Mouse (Mus musculus): ENCODE results near the gene Srsf2. TPM values are rescaled to one million over a fixed set of nuclear protein-coding genes. Genes with fewer than 3 reads are reported as not detected.
A peak's percentile ranks its signal among the peaks of the same experiment; 100 is the strongest.

Gene Srsf2
- polyA plus RNA-seq, 1 experiment from 2014 or later: 1,163 TPM

DNA sequence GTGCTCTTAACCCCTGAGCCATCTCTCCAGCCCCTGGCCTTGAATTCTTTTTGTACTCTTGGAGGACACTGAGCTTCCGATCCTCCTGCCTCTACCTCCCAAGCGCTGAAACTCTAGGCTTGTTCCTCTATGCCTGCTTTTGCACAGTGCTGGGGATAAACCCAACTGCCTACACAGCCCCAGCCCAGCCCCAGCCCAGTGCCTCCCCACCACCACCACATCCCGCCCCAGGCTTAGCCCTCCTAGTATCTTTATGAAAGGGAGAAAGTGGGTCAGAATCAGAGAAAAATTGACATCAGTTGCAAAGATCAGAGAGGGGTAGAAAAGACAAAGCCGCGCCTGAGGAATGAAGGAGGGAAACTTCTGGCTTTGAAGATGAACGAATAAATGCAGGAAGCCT lies 31.2 kb upstream of the Srsf2 start:
- no peak overlapping the region for H3K4me3 ChIP-seq (ENCODE audit: low read depth, low read length)
- no peak overlapping the region for H3K4me2 ChIP-seq (ENCODE audit: low read depth, low read length)
- H3K27me3 ChIP-seq (ENCODE audit: control insufficient read depth, insufficient read depth, low read length): no peaks in the 10 kb centered on the region
- no peaks in the 10 kb centered on the region for H3K9me3 ChIP-seq (replicated peaks; ENCODE audit: control insufficient read depth, low read length)
- H3K36me3 ChIP-seq (replicated peaks; ENCODE audit: control insufficient read depth, insufficient read depth, low read depth, low read length): no peaks in the 10 kb centered on the region
- no peak for ATAC-seq (replicated peaks; ENCODE audit: insufficient number of reproducible peaks, low FRiP score, low TSS enrichment, low read depth)
- WGBS: 86% methylated on average over 6 of the region's 6 CpGs
- no peak overlapping the region for H3K27ac ChIP-seq (replicated peaks; ENCODE audit: low read depth, low read length)
- H3K9ac ChIP-seq (replicated peaks; ENCODE audit: low read length): no peak overlapping the region
- no peaks in the 10 kb centered on the region for H3K4me1 ChIP-seq (ENCODE audit: control insufficient read depth, insufficient read depth, low read length)
- no peak for DNase-seq (ENCODE audit: low spot score)

DNA sequence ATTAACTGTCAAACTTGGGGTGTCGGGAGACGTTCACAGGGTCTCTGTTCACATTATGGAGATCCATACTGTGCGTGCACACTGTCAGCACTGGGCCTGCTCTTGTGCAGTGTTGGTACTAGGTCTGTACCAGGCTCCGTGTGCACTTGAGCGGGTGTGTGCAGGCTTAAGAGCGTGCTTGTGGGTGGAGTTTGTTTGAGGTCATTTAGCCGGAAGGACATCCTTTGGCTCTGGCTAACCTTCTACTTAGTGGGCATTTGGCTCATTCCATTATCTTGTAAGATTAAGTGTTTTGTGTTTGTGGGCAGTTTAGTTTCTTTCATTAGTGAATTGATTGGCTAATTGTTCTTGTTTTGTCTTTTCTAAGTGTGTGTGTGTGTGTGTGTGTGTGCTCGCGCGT lies 29.6 kb upstream of the Srsf2 start:
- Histone ChIP-seq H3K27ac (replicated peaks; ENCODE audit: low read depth, low read length) (no peak overlapping the region), H3K9me3 (replicated peaks; ENCODE audit: control insufficient read depth, low read length) (no peaks in the 10 kb centered on the region), H3K9ac (replicated peaks; ENCODE audit: low read length) (no peak overlapping the region), H3K4me1 (ENCODE audit: control insufficient read depth, insufficient read depth, low read length) (no peaks in the 10 kb centered on the region), H3K4me3 (ENCODE audit: low read depth, low read length) (no peak overlapping the region), H3K36me3 (replicated peaks; ENCODE audit: control insufficient read depth, insufficient read depth, low read depth, low read length) (no peaks in the 10 kb centered on the region), H3K27me3 (ENCODE audit: control insufficient read depth, insufficient read depth, low read length) (no peaks in the 10 kb centered on the region), H3K4me2 (ENCODE audit: low read depth, low read length) (no peak overlapping the region)
- ATAC-seq (replicated peaks; ENCODE audit: insufficient number of reproducible peaks, low FRiP score, low TSS enrichment, low read depth) (no peak), DNase-seq (ENCODE audit: low spot score) (no peak)
- 85% methylated on average over 10 of the region's 10 CpGs for WGBS

DNA sequence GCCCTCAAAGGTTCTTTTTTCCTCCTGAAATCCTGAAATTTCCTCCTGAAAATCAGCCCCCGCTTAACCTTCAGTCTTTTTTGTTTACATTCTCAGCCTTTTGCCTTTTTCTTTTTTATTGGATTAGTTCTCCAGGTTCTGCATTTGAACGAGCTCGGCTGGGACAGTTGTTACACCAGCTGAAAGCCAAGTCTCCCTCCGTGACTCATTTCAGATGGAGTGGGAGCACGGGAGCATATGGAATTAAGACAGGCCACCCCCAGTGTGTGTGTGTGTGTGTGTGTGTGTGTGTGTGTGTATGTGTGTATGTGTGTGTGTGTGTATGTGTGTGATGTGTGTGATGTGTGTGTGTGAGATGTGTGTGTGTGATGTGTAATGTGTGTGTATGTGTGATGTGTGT lies 28.5 kb upstream of the Srsf2 start:
- Histone ChIP-seq H3K9me3 (replicated peaks; ENCODE audit: control insufficient read depth, low read length) (no peaks in the 10 kb centered on the region), H3K4me3 (ENCODE audit: low read depth, low read length) (no peak overlapping the region), H3K27me3 (ENCODE audit: control insufficient read depth, insufficient read depth, low read length) (no peaks in the 10 kb centered on the region), H3K9ac (replicated peaks; ENCODE audit: low read length) (no peak overlapping the region), H3K4me2 (ENCODE audit: low read depth, low read length) (no peak overlapping the region), H3K36me3 (replicated peaks; ENCODE audit: control insufficient read depth, insufficient read depth, low read depth, low read length) (no peaks in the 10 kb centered on the region), H3K4me1 (ENCODE audit: control insufficient read depth, insufficient read depth, low read length) (no peaks in the 10 kb centered on the region), H3K27ac (replicated peaks; ENCODE audit: low read depth, low read length) (no peak overlapping the region)
- ATAC-seq (replicated peaks; ENCODE audit: insufficient number of reproducible peaks, low FRiP score, low TSS enrichment, low read depth): no peak
- DNase-seq (ENCODE audit: low spot score): no peak
- WGBS: 66% methylated on average over 5 of the region's 5 CpGs

DNA sequence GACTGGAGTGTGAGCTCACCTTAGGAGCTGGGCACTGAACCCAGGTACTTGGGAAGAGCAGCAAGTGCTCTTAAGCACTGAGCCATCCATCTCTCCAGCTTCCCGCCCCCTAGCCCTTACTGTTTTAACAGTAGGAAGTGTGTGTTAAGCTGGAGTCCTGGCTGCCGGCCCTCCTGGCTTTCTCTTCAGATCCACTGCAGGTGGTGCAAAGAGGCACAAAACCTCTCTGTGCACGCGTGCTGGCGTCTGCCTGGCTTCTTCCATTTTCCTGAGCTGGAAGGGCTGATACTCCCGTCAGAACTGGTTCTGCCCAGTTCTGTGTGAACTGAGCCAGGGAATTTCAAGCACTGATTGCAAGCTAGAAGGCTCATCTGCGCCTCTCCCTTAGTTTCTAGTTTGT lies 27.9 kb upstream of the Srsf2 start:
- H3K9me3 ChIP-seq (replicated peaks; ENCODE audit: control insufficient read depth, low read length): no peaks in the 10 kb centered on the region
- no peaks in the 10 kb centered on the region for H3K4me1 ChIP-seq (ENCODE audit: control insufficient read depth, insufficient read depth, low read length)
- H3K9ac ChIP-seq (replicated peaks; ENCODE audit: low read length): no peak overlapping the region
- H3K4me2 ChIP-seq (ENCODE audit: low read depth, low read length): no peak overlapping the region
- DNase-seq (ENCODE audit: low spot score) (no peak), ATAC-seq (replicated peaks; ENCODE audit: insufficient number of reproducible peaks, low FRiP score, low TSS enrichment, low read depth) (no peak)
- H3K36me3 ChIP-seq (replicated peaks; ENCODE audit: control insufficient read depth, insufficient read depth, low read depth, low read length): no peaks in the 10 kb centered on the region
- H3K27me3 ChIP-seq (ENCODE audit: control insufficient read depth, insufficient read depth, low read length): no peaks in the 10 kb centered on the region
- no peak overlapping the region for H3K4me3 ChIP-seq (ENCODE audit: low read depth, low read length)
- no peak overlapping the region for H3K27ac ChIP-seq (replicated peaks; ENCODE audit: low read depth, low read length)
- WGBS: 66% methylated on average over 7 of the region's 7 CpGs

DNA sequence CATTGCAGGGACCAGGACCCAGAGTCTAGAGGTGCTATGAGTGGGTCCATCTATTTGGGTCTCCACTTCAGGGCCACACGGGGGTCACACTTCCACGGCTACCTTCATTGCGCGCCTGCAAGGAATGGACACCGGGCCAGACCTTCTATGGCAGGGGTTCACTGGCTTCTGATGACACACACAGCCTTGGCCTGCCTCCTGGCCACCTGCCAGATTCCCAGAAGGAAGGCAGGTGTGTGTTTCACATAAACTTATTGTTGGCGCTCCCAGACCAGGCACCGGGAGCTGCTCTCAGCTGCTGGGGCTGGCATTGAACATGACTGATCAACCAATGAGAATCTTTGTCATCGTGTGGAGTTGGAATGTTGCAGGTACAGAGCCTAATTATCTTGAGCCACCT lies 25.6 kb upstream of the Srsf2 start:
- WGBS: 95% methylated on average over 8 of the region's 8 CpGs
- ATAC-seq (replicated peaks; ENCODE audit: insufficient number of reproducible peaks, low FRiP score, low TSS enrichment, low read depth): no peak
- H3K4me2 ChIP-seq (ENCODE audit: low read depth, low read length): no peak overlapping the region
- no peak overlapping the region for H3K4me3 ChIP-seq (ENCODE audit: low read depth, low read length)
- no peak overlapping the region for H3K9ac ChIP-seq (replicated peaks; ENCODE audit: low read length)
- H3K4me1 ChIP-seq (ENCODE audit: control insufficient read depth, insufficient read depth, low read length): no peaks in the 10 kb centered on the region
- H3K27ac ChIP-seq (replicated peaks; ENCODE audit: low read depth, low read length): no peak overlapping the region
- no peaks in the 10 kb centered on the region for H3K9me3 ChIP-seq (replicated peaks; ENCODE audit: control insufficient read depth, low read length)
- H3K27me3 ChIP-seq (ENCODE audit: control insufficient read depth, insufficient read depth, low read length): no peaks in the 10 kb centered on the region
- DNase-seq (ENCODE audit: low spot score): no peak
- H3K36me3 ChIP-seq (replicated peaks; ENCODE audit: control insufficient read depth, insufficient read depth, low read depth, low read length): no peaks in the 10 kb centered on the region; the same call in 1 of the 2 replicates

DNA sequence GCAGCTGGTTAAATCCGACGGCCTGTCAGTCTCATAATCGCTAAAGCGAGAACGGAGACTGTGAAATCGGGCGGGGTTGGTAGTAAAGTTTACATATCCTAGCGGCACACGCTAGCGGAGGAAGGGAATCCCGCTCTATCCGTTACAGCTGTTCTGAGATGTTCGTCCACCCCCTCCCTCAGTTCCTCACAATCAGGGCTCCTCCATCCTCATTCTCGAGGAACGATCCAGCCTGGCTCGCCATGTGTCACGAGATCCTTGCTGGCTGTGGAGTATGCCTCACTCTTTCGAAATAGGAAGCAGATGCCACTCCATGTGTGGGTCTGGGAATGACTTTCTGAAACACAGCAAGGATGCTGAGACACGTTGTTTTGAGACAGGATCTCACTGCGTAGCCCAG lies 21.1 kb upstream of the Srsf2 start:
- Histone ChIP-seq H3K27ac (replicated peaks; ENCODE audit: low read depth, low read length) (no peak overlapping the region), H3K4me1 (ENCODE audit: control insufficient read depth, insufficient read depth, low read length) (no peaks in the 10 kb centered on the region), H3K4me2 (ENCODE audit: low read depth, low read length) (no peak overlapping the region), H3K9me3 (replicated peaks; ENCODE audit: control insufficient read depth, low read length) (no peaks in the 10 kb centered on the region), H3K27me3 (ENCODE audit: control insufficient read depth, insufficient read depth, low read length) (no peaks in the 10 kb centered on the region), H3K36me3 (replicated peaks; ENCODE audit: control insufficient read depth, insufficient read depth, low read depth, low read length) (no peaks in the 10 kb centered on the region; the same call in 1 of the 2 replicates), H3K4me3 (ENCODE audit: low read depth, low read length) (no peak overlapping the region), H3K9ac (replicated peaks; ENCODE audit: low read length) (no peak overlapping the region)
- 82% methylated on average over 20 of the region's 20 CpGs for WGBS
- DNase-seq (ENCODE audit: low spot score) (peak; percentile 9), ATAC-seq (replicated peaks; ENCODE audit: insufficient number of reproducible peaks, low FRiP score, low TSS enrichment, low read depth) (no peak)

DNA sequence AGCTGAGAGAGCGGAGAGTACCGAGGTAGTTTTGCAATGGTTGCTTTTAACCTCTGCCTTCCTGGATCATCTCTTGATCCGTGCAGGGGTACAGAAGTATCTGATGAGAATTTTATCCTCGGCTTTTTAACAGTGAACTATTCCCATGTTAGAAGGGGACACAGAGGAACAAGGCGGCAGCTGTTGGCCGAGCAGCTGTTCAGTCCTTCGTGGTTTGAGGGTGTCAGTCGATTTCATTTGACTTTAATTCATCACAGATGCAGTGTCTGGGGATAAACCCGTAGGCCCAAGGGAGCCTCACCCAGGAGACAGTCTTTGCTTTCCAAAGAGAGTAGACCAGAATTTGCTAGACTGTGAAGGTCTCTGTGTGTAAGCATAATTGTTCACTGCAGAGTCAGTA lies 18.6 kb upstream of the Srsf2 start:
- ATAC-seq (replicated peaks; ENCODE audit: insufficient number of reproducible peaks, low FRiP score, low TSS enrichment, low read depth): no peak
- no peaks in the 10 kb centered on the region; the same call in 1 of the 2 replicates for H3K36me3 ChIP-seq (replicated peaks; ENCODE audit: control insufficient read depth, insufficient read depth, low read depth, low read length)

DNA sequence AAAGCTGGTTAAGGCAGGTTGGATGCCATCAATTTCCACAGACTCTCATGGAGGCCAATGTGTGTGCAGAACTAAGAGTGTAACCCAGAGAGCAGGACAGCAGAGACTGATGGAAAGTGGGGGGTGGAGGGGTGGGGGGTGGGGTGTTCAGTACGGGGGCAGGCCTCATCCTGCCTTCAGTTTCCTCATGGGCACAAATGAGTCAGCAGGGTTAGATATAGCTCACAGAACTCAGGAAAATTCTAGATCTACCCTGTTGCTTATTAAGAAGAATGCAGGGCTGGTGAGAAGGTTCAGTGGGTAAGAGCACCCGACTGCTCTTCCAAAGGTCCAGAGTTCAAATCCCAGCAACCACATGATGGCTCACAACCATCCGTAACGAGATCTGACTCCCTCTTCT lies 16.7 kb upstream of the Srsf2 start:
- Histone ChIP-seq H3K4me3 (ENCODE audit: low read depth, low read length) (no peak overlapping the region), H3K9ac (replicated peaks; ENCODE audit: low read length) (no peak overlapping the region), H3K27me3 (ENCODE audit: control insufficient read depth, insufficient read depth, low read length) (no peaks in the 10 kb centered on the region), H3K9me3 (replicated peaks; ENCODE audit: control insufficient read depth, low read length) (no peaks in the 10 kb centered on the region), H3K4me2 (ENCODE audit: low read depth, low read length) (no peak overlapping the region), H3K36me3 (replicated peaks; ENCODE audit: control insufficient read depth, insufficient read depth, low read depth, low read length) (peaks cover 3% of the 10 kb centered on the region), H3K27ac (replicated peaks; ENCODE audit: low read depth, low read length) (no peak overlapping the region), H3K4me1 (ENCODE audit: control insufficient read depth, insufficient read depth, low read length) (no peaks in the 10 kb centered on the region)
- DNase-seq (ENCODE audit: low spot score): no peak
- WGBS: 82% methylated on average over 4 of the region's 4 CpGs
- ATAC-seq (replicated peaks; ENCODE audit: insufficient number of reproducible peaks, low FRiP score, low TSS enrichment, low read depth): no peak

More for the DNA sequence above, 18.6 kb upstream of the Srsf2 start:
- H3K4me1 ChIP-seq (ENCODE audit: control insufficient read depth, insufficient read depth, low read length): no peaks in the 10 kb centered on the region
- no peak overlapping the region for H3K9ac ChIP-seq (replicated peaks; ENCODE audit: low read length)
- 79% methylated on average over 9 of the region's 9 CpGs for WGBS
- no peak overlapping the region for H3K27ac ChIP-seq (replicated peaks; ENCODE audit: low read depth, low read length)
- H3K9me3 ChIP-seq (replicated peaks; ENCODE audit: control insufficient read depth, low read length): no peaks in the 10 kb centered on the region
- H3K4me3 ChIP-seq (ENCODE audit: low read depth, low read length): no peak overlapping the region
- no peak for DNase-seq (ENCODE audit: low spot score)
- H3K27me3 ChIP-seq (ENCODE audit: control insufficient read depth, insufficient read depth, low read length): no peaks in the 10 kb centered on the region
- H3K4me2 ChIP-seq (ENCODE audit: low read depth, low read length): no peak overlapping the region

Data from embryonic facial prominence, embryonic 11.5 days (tissue).